23 mouse cellular contexts compared by ENCODE assay signal in genomic region chr14:51051941-51052340, GRCm38 (mm10). TPM values are rescaled to one million over a fixed set of nuclear protein-coding genes. Genes with fewer than 3 reads are reported as not detected.
DNase-seq lines count a peak whose midpoint lies in the region; ATAC-seq and TF ChIP-seq lines count a peak whose summit lies in the region.
"Had no signal": no experiment of that assay in that cellular context is flagged by ENCODE, and none has a peak within 500 bp of the region (broad histone marks: within the 10 kb centered on the region; RNA-seq: fewer than 3 reads in every experiment).

No protein-coding gene starts in this region.

- no peak overlapping the region for H3K4me3 ChIP-seq in kidney, postnatal 0 days (replicated peaks; ENCODE audit: low read depth, low read length)
- no peak overlapping the region for H3K4me3 ChIP-seq in intestine, embryonic 15.5 days (replicated peaks)
- H3K4me3 ChIP-seq: embryonic facial prominence, embryonic 13.5 days; forebrain, embryonic 12.5 days; heart, adult 2 months; heart, embryonic 12.5 days; hindbrain, embryonic 10.5 days; hindbrain, embryonic 15.5 days had no signal

- TF ChIP-seq CTCF in kidney, postnatal 0 days (IDR thresholded peaks at IDR 0.05; ENCODE audit: low read depth), result no peak

- no peak overlapping the region for H3K9ac ChIP-seq in kidney, postnatal 0 days (ENCODE audit: low read depth, low read length)
- H3K9ac ChIP-seq in intestine, embryonic 15.5 days, result no peak overlapping the region
- H3K9ac ChIP-seq: embryonic facial prominence, embryonic 13.5 days; forebrain, embryonic 12.5 days; heart, embryonic 12.5 days; hindbrain, embryonic 15.5 days had no signal

- peaks cover 7% of the 10 kb centered on the region; the same call in 1 of the 2 replicates for H3K4me1 ChIP-seq in kidney, postnatal 0 days (replicated peaks; ENCODE audit: insufficient read depth, low read length)
- H3K4me1 ChIP-seq in intestine, embryonic 15.5 days (replicated peaks), result no peaks in the 10 kb centered on the region
- H3K4me1 ChIP-seq: hindbrain, embryonic 15.5 days had no signal

- H3K9me3 ChIP-seq in kidney, postnatal 0 days (replicated peaks; ENCODE audit: low read length), result no peaks in the 10 kb centered on the region
- no peaks in the 10 kb centered on the region for H3K9me3 ChIP-seq in intestine, embryonic 15.5 days
- H3K9me3 ChIP-seq: embryonic facial prominence, embryonic 13.5 days; forebrain, embryonic 12.5 days; G1E; heart, embryonic 12.5 days; hindbrain, embryonic 10.5 days; hindbrain, embryonic 15.5 days had no signal

- no peak for ATAC-seq in kidney, postnatal 0 days (replicated peaks; ENCODE audit: low FRiP score, low read depth)
- ATAC-seq in intestine, embryonic 15.5 days, result no peak
- ATAC-seq: CD4-positive, CD25-positive, alpha-beta regulatory T cell, adult 4 months; forebrain, embryonic 16.5 days had no signal

- H3K36me3 ChIP-seq in kidney, postnatal 0 days (ENCODE audit: insufficient read depth, low read length), result no peaks in the 10 kb centered on the region
- no peaks in the 10 kb centered on the region for H3K36me3 ChIP-seq in intestine, embryonic 15.5 days
- H3K36me3 ChIP-seq: embryonic facial prominence, embryonic 13.5 days; forebrain, embryonic 12.5 days; G1E; heart, embryonic 12.5 days; hindbrain, embryonic 10.5 days; hindbrain, embryonic 15.5 days had no signal

- H3K27ac ChIP-seq in kidney, postnatal 0 days, result no peak overlapping the region; the same call in 1 of the 2 replicates
- no peak overlapping the region for H3K27ac ChIP-seq in intestine, embryonic 15.5 days
- H3K27ac ChIP-seq: embryonic facial prominence, embryonic 13.5 days; forebrain, embryonic 12.5 days; heart, adult 2 months; hindbrain, embryonic 10.5 days; hindbrain, embryonic 15.5 days had no signal

- no peaks in the 10 kb centered on the region for H3K27me3 ChIP-seq in kidney, postnatal 0 days (ENCODE audit: insufficient read depth, low read length)
- no peaks in the 10 kb centered on the region for H3K27me3 ChIP-seq in intestine, embryonic 15.5 days (replicated peaks)
- H3K27me3 ChIP-seq: embryonic facial prominence, embryonic 13.5 days; heart, embryonic 12.5 days; hindbrain, embryonic 15.5 days had no signal

- peak; percentile 57 for DNase-seq in kidney, postnatal 0 days (ENCODE audit: low spot score)
- no peak for DNase-seq in kidney, adult 9 months
- DNase-seq in lung, postnatal 10 days, result peak; percentile 28
- DNase-seq in lung, postnatal 25 days (ENCODE audit: low spot score), result no peak
- peak; percentile 28 for DNase-seq in adipocyte (ENCODE audit: low spot score)
- DNase-seq: adrenal gland, postnatal 14 days; B cell, adult 2 months; cerebellum, adult 18-20 months; cerebellum, adult 9-11 months; cerebellum, postnatal 36 days; gastrocnemius, postnatal 10 days; heart, adult 2 months had no signal

- 40% methylated on average over 5 of the region's 5 CpGs for WGBS in kidney, postnatal 0 days
- 56% methylated on average over 5 of the region's 5 CpGs for WGBS in intestine, embryonic 15.5 days

- H3K4me2 ChIP-seq in kidney, postnatal 0 days (ENCODE audit: low read length), result no peak overlapping the region
- no peak overlapping the region for H3K4me2 ChIP-seq in intestine, embryonic 15.5 days (replicated peaks)
- H3K4me2 ChIP-seq: embryonic facial prominence, embryonic 13.5 days; forebrain, embryonic 12.5 days; heart, embryonic 12.5 days; hindbrain, embryonic 15.5 days had no signal

RNA-seq across cellular contexts. Expression of gene Rnase11, which starts 2.0 kb away (rescaled TPM):
- polyA plus RNA-seq in kidney, postnatal 0 days (2015; fragmentation: Nextera tagmentation; extraction: Ambion mirVana), result 0.27 TPM in 1 of 2 replicates, not detected in the other
- not detected in 2 replicates for polyA plus RNA-seq in intestine, embryonic 15.5 days (2015; fragmentation: Nextera tagmentation; extraction: Ambion mirVana)
- polyA plus RNA-seq: CD4-positive, CD25-positive, alpha-beta regulatory T cell, adult 4 months; embryonic facial prominence, embryonic 13.5 days; forebrain, embryonic 12.5 days; forebrain, embryonic 16.5 days; frontal cortex, adult 2 months; G1E; heart, adult 2 months; heart, embryonic 12.5 days; heart, embryonic 16.5 days; hindbrain, embryonic 10.5 days; hindbrain, embryonic 15.5 days had no signal

RNA-seq across cellular contexts. Expression of gene Rnase12, which starts 5.5 kb away (rescaled TPM):
- polyA plus RNA-seq in kidney, postnatal 0 days (2015; fragmentation: Nextera tagmentation; extraction: Ambion mirVana), result 10.3 and 11.1 TPM in 2 replicates
- 0.48 and 0.68 TPM in 2 replicates for polyA plus RNA-seq in intestine, embryonic 15.5 days (2015; fragmentation: Nextera tagmentation; extraction: Ambion mirVana)
- polyA plus RNA-seq: CD4-positive, CD25-positive, alpha-beta regulatory T cell, adult 4 months; embryonic facial prominence, embryonic 13.5 days; forebrain, embryonic 12.5 days; forebrain, embryonic 16.5 days; G1E; heart, adult 2 months; heart, embryonic 16.5 days; hindbrain, embryonic 10.5 days; hindbrain, embryonic 15.5 days had no signal

RNA-seq across cellular contexts. Expression of gene Rnase9, which starts 10.3 kb away (rescaled TPM):
- 0.11 TPM in 1 of 2 replicates, not detected in the other for polyA plus RNA-seq in kidney, postnatal 0 days (2015; fragmentation: Nextera tagmentation; extraction: Ambion mirVana)
- not detected in 2 replicates for polyA plus RNA-seq in intestine, embryonic 15.5 days (2015; fragmentation: Nextera tagmentation; extraction: Ambion mirVana)
- polyA plus RNA-seq: CD4-positive, CD25-positive, alpha-beta regulatory T cell, adult 4 months; embryonic facial prominence, embryonic 13.5 days; forebrain, embryonic 12.5 days; forebrain, embryonic 16.5 days; frontal cortex, adult 2 months; G1E; heart, adult 2 months; heart, embryonic 12.5 days; heart, embryonic 16.5 days; hindbrain, embryonic 10.5 days; hindbrain, embryonic 15.5 days had no signal

RNA-seq across cellular contexts. Expression of gene Olfr750, which starts 22.3 kb away (rescaled TPM):
- polyA plus RNA-seq in kidney, postnatal 0 days (2015; fragmentation: Nextera tagmentation; extraction: Ambion mirVana), result not detected in 2 replicates
- not detected in 2 replicates for polyA plus RNA-seq in intestine, embryonic 15.5 days (2015; fragmentation: Nextera tagmentation; extraction: Ambion mirVana)
- polyA plus RNA-seq: CD4-positive, CD25-positive, alpha-beta regulatory T cell, adult 4 months; embryonic facial prominence, embryonic 13.5 days; forebrain, embryonic 12.5 days; frontal cortex, adult 2 months; G1E; heart, adult 2 months; heart, embryonic 12.5 days; heart, embryonic 16.5 days had no signal

RNA-seq across cellular contexts. Expression of gene Rnase4, which starts 38.9 kb away (rescaled TPM):
- 41.4 and 48.2 TPM in 2 replicates for polyA plus RNA-seq in kidney, postnatal 0 days (2015; fragmentation: Nextera tagmentation; extraction: Ambion mirVana)
- polyA plus RNA-seq in intestine, embryonic 15.5 days (2015; fragmentation: Nextera tagmentation; extraction: Ambion mirVana), result 209 and 240 TPM in 2 replicates
- polyA plus RNA-seq: G1E had no signal

Comparison
In these comparisons a context has a peak if more than half of its experiments do, and no peak if none do; other contexts are left out.
1. DNase-seq: peak in kidney, postnatal 0 days (single experiment), lung, postnatal 10 days (single experiment) and adipocyte (single experiment); none in kidney, adult 9 months (single experiment) and lung, postnatal 25 days (single experiment).